Mouse (Mus musculus) ES-E14 (cell line): ENCODE results near the gene Pkn3.

Experiments used
- CHD2 ChIP-seq: IDR thresholded peaks from 2 replicates; pipeline ENCODE4 v1.6.1; 2014; ENCODE audit warnings: mild to moderate bottlenecking, low read depth, low read length, inconsistent platforms
- HCFC1 ChIP-seq: IDR thresholded peaks from 2 replicates; pipeline ENCODE4 v1.6.1; 2012; ENCODE audit warnings: low read length, inconsistent platforms, borderline replicate concordance; ENCODE audit not compliant: insufficient read depth
- ZC3H11A ChIP-seq: IDR thresholded peaks from 2 replicates; pipeline ENCODE4 v1.6.1; 2012; ENCODE audit warnings: low read depth, mild to moderate bottlenecking, inconsistent platforms, low read length, borderline replicate concordance

DNA sequence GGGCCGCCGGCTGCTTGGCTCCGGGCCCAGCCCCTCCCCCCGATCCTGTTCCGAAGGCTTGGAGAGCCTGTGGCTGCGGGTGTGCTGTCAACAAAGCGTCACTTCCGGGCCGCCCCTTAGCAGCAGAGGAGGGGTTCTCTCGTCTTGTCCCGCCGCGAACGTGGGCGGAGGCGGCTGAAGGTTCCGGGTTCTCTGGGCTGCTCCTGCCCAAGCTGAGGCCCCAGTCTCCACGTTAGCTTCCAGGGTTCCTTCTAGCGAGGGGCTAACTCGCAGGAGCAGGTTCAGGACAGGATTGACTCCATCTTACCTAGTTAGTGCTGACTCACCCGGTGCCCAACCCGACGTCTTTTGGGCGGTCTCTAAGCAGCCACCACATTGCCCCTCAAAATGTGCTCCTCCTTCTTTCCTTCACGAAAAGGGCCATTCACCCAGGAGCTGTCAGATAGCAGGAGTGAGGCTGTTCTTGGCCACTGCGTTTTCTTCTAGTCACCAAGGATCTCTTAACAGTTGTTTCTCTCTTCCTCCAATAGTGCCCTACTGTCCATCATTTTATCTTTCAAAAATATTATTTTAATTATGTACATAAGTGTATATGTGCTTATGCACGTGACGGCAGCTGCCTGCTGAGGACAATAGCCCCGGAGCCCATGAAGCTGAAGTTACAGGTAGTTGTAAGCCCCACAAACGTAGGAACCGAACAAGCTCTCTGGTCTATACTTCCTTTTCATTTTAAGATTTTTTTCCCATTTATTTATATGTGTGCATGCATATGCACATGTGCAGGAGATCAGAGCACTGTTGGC, 47.2 kb downstream of the Pkn3 start, which contains the start of gene Zer1:
- TF ChIP-seq ZC3H11A = no peak
- peak; percentile 83 for TF ChIP-seq HCFC1
- 0 out of 2 replicates have a peak, but pooled peaks have one; percentile 29 for TF ChIP-seq CHD2
